Mouse (Mus musculus): ENCODE results near the gene Coro6. TPM values are rescaled to one million over a fixed set of nuclear protein-coding genes. Genes with fewer than 3 reads are reported as not detected.

Gene Coro6
- total and polyA plus RNA-seq, 3 experiments = 0.04 to 0.18 TPM; not detected in 1

- DNase-seq (ENCODE audit: low read depth, low spot score) = no peak
- Histone ChIP-seq H3K4me3 (ENCODE audit: control insufficient read depth in 1 of 2, insufficient read depth in 1 of 2, low read depth in 2 of 2, low read length in 2 of 2) (no peak overlapping the region), H3K9me3 (replicated peaks; ENCODE audit: insufficient read depth, low read length) (no peaks in the 10 kb centered on the region), H3K9ac (ENCODE audit: control insufficient read depth, low read depth, low read length, poor library complexity, severe bottlenecking) (no peak overlapping the region), H3K79me2 (ENCODE audit: control insufficient read depth, insufficient read depth, low read length, poor library complexity) (no peaks in the 10 kb centered on the region), H3K27me3 (ENCODE audit: control insufficient read depth in 1 of 2, insufficient read depth in 2 of 2, low read length in 2 of 2) (no peaks in the 10 kb centered on the region), H3K27ac (ENCODE audit: control insufficient read depth, low read depth, low read length) (no peak overlapping the region), H3K4me1 (ENCODE audit: control insufficient read depth in 1 of 2, insufficient read depth in 2 of 2, low read length in 2 of 2) (0 out of 4 replicates have a peak, but pooled peaks cover 0 to 3% of the 10 kb centered on the region in 2 experiments), H3K36me3 (ENCODE audit: control insufficient read depth in 1 of 2, insufficient read depth in 2 of 2, low read length in 2 of 2) (no peaks in the 10 kb centered on the region; a peak in 2 of 4 replicates)
- no peak for TF ChIP-seq POLR2A (IDR thresholded peaks at IDR 0.05; ENCODE audit: control insufficient read depth in 1 of 2, insufficient read depth in 1 of 2, low read depth in 1 of 2, low read length in 2 of 2, poor library complexity in 1 of 2)
- TF ChIP-seq ZMIZ1 (IDR thresholded peaks at IDR 0.05; ENCODE audit: low read depth, low read length) = no peak
- no peak for TF ChIP-seq NELFE (IDR thresholded peaks at IDR 0.05; ENCODE audit: low read depth, low read length)
- TF ChIP-seq EP300 (IDR thresholded peaks at IDR 0.05; ENCODE audit: low read depth in 1 of 2, low read length in 2 of 2) = no peak
- TF ChIP-seq MEF2A (IDR thresholded peaks at IDR 0.05; ENCODE audit: extremely low read depth, insufficient replicate concordance, low read depth, low read length, poor library complexity, severe bottlenecking) = no peak
- no peak for TF ChIP-seq ZNF384 (IDR thresholded peaks at IDR 0.05; ENCODE audit: low read depth, low read length)
These were observed 5.3 kb upstream of the Coro6 start for GRCm38 (mm10) chr11:77456866-77457265.

GRCm38 (mm10) chr11:77461856-77462255 is 355 bp upstream of the Coro6 start:
- Histone ChIP-seq H3K4me1 (ENCODE audit: control insufficient read depth in 1 of 2, insufficient read depth in 2 of 2, low read length in 2 of 2) (0 out of 4 replicates have a peak, but pooled peaks cover 0 to 3% of the 10 kb centered on the region in 2 experiments), H3K9me3 (replicated peaks; ENCODE audit: insufficient read depth, low read length) (no peaks in the 10 kb centered on the region), H3K9ac (ENCODE audit: control insufficient read depth, low read depth, low read length, poor library complexity, severe bottlenecking) (no peak overlapping the region), H3K36me3 (ENCODE audit: control insufficient read depth in 1 of 2, insufficient read depth in 2 of 2, low read length in 2 of 2) (no peaks in the 10 kb centered on the region; a peak in 1 of 4 replicates), H3K27ac (ENCODE audit: control insufficient read depth, low read depth, low read length) (no peak overlapping the region), H3K79me2 (ENCODE audit: control insufficient read depth, insufficient read depth, low read length, poor library complexity) (no peaks in the 10 kb centered on the region), H3K4me3 (ENCODE audit: control insufficient read depth in 1 of 2, insufficient read depth in 1 of 2, low read depth in 2 of 2, low read length in 2 of 2) (no peak overlapping the region), H3K27me3 (ENCODE audit: control insufficient read depth in 1 of 2, insufficient read depth in 2 of 2, low read length in 2 of 2) (no peaks in the 10 kb centered on the region)
- DNase-seq (ENCODE audit: low read depth, low spot score) = no peak
- TF ChIP-seq RCOR1 (IDR thresholded peaks at IDR 0.05; ENCODE audit: low read depth, low read length) (no peak), MXI1 (IDR thresholded peaks at IDR 0.05; ENCODE audit: low read depth, low read length) (no peak), TAL1 (IDR thresholded peaks at IDR 0.05; ENCODE audit: low read length) (no peak), USF1 (IDR thresholded peaks at IDR 0.05; ENCODE audit: low read depth, low read length) (no peak), MYB (IDR thresholded peaks at IDR 0.05; ENCODE audit: low read depth, low read length) (no peak), CTCF (IDR thresholded peaks at IDR 0.05 in 2 of 3, conservative IDR thresholded peaks at IDR 0.05 in 1 of 3; ENCODE audit: control insufficient read depth in 1 of 3, insufficient read depth in 1 of 3, low read depth in 2 of 3, low read length in 3 of 3, poor library complexity in 1 of 3, severe bottlenecking in 1 of 3) (no peak), NELFE (IDR thresholded peaks at IDR 0.05; ENCODE audit: low read depth, low read length) (no peak), ZC3H11A (IDR thresholded peaks at IDR 0.05; ENCODE audit: low read depth, low read length) (no peak), JUND (IDR thresholded peaks at IDR 0.05; ENCODE audit: low read depth, low read length) (no peak), SIN3A (IDR thresholded peaks at IDR 0.05; ENCODE audit: low read length) (no peak)

DNA sequence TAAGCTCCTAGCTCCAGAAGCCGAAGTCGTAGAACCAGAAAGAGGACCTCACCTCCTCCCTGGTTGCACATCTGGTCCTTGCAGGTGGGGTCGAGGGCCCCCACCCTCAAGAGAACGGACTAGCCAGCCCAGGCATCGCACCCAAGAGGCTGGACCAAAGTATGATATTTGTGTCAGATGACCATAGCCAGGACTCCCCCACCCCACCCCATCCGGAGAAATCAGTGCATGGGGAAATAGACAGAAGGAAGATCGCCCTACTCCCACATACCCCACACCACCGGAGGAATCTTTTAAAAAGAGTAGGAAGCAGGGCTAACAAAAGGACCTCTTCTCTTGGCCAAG is 862 bp downstream of the Coro6 start:
- H3K9me3 ChIP-seq (replicated peaks; ENCODE audit: insufficient read depth, low read length) = no peaks in the 10 kb centered on the region
- H3K79me2 ChIP-seq (ENCODE audit: control insufficient read depth, insufficient read depth, low read length, poor library complexity) = no peaks in the 10 kb centered on the region
- H3K27me3 ChIP-seq (ENCODE audit: control insufficient read depth in 1 of 2, insufficient read depth in 2 of 2, low read length in 2 of 2) = no peaks in the 10 kb centered on the region
- H3K4me1 ChIP-seq (ENCODE audit: control insufficient read depth in 1 of 2, insufficient read depth in 2 of 2, low read length in 2 of 2) = 0 out of 4 replicates have a peak, but pooled peaks cover 0 to 3% of the 10 kb centered on the region in 2 experiments
- TF ChIP-seq ELF1 (IDR thresholded peaks at IDR 0.05; ENCODE audit: low read depth, low read length) (no peak), BHLHE40 (IDR thresholded peaks at IDR 0.05; ENCODE audit: borderline replicate concordance, low read depth, low read length) (no peak), USF1 (IDR thresholded peaks at IDR 0.05; ENCODE audit: low read depth, low read length) (no peak), GATA1 (IDR thresholded peaks at IDR 0.05; ENCODE audit: low read depth, low read length) (no peak), POLR2A (IDR thresholded peaks at IDR 0.05; ENCODE audit: control insufficient read depth in 1 of 2, insufficient read depth in 1 of 2, low read depth in 1 of 2, low read length in 2 of 2, poor library complexity in 1 of 2) (no peak), MAZ (IDR thresholded peaks at IDR 0.05; ENCODE audit: low read depth, low read length) (no peak), CHD1 (IDR thresholded peaks at IDR 0.05; ENCODE audit: low read depth, low read length) (no peak), ZKSCAN1 (IDR thresholded peaks at IDR 0.05; ENCODE audit: low read depth, low read length) (no peak), TBP (IDR thresholded peaks at IDR 0.05; ENCODE audit: low read depth, low read length) (no peak)
- no peak overlapping the region for H3K4me3 ChIP-seq (ENCODE audit: control insufficient read depth in 1 of 2, insufficient read depth in 1 of 2, low read depth in 2 of 2, low read length in 2 of 2)
- no peak overlapping the region for H3K27ac ChIP-seq (ENCODE audit: control insufficient read depth, low read depth, low read length)
- no peaks in the 10 kb centered on the region; a peak in 1 of 4 replicates for H3K36me3 ChIP-seq (ENCODE audit: control insufficient read depth in 1 of 2, insufficient read depth in 2 of 2, low read length in 2 of 2)
- no peak for DNase-seq (ENCODE audit: low read depth, low spot score)
- no peak overlapping the region for H3K9ac ChIP-seq (ENCODE audit: control insufficient read depth, low read depth, low read length, poor library complexity, severe bottlenecking)
